Mouse (Mus musculus): ENCODE results near the gene Syk.

DNA sequence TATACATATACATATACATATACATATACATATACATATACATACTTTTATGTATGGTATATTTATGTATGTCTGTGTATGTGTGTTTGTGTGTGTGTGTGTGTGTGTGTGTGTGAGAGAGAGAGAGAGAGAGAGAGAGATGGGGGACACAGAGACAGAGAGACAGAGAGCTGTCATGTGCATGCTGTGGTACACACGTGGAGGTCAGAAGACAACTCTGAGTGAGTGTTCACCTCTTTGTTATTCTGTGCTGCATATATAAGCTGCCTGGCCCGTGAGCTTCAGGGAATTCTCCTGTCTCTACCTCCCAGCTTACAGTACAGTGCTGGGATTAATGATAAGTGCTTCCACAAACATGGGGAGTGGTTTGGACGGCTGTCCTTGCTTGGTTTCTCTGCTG lies 15.3 kb downstream of the Syk start:
- TF ChIP-seq POLR2A (IDR thresholded peaks at IDR 0.05; ENCODE audit: low read depth, low read length) = no peak
- TF ChIP-seq CTCF (conservative IDR thresholded peaks at IDR 0.05; ENCODE audit: insufficient read depth, insufficient read length, low read depth, low read length) = no peak
